Mouse (Mus musculus): ENCODE results near the gene Efna2. TPM values are rescaled to one million over a fixed set of nuclear protein-coding genes. Genes with fewer than 3 reads are reported as not detected.

Efna2 gene
- total RNA-seq, 2 experiments from 2014 or later, result 0.26 to 0.54 TPM

DNA sequence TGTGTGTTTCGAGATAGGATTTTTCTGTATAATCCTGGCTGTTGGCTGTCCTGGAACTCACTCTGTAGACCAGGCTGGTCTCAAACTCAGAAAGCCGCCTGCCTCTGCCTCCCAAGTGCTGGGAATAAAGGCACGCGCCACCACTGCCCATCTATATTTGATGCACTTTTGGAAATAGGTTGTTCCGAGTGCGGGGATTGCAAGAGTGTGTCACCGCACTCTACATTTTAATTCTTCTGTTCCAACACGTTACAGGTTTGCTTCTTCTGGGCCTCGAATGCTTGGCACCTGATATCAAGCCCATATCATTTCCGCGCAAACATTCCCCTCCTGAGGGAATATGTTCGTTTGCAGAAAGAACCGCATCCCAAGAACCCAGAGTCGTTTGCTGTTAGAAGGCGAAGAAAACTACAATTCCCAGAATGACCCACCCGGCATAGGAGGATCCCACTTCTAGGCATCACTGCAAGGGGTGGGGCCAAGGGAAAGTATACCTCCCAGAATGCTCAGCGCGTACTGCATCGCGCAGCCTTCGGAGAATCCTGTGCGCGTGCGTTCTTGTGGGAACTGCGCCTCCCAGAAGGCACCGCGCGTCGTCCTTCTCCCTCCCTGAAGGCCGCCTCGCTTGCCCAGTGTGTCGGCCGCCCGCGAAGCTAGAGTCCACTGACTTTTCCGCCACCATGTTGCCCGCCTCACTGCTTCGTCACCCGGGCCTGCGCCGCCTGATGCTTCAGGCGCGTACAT, 37.3 kb upstream of the Efna2 start:
- DNase-seq, result peak; percentile 94

- DNase-seq, result no peak
These were observed 36.8 kb upstream of the Efna2 start for GRCm38 (mm10) chr10:80142530-80142925.

DNA sequence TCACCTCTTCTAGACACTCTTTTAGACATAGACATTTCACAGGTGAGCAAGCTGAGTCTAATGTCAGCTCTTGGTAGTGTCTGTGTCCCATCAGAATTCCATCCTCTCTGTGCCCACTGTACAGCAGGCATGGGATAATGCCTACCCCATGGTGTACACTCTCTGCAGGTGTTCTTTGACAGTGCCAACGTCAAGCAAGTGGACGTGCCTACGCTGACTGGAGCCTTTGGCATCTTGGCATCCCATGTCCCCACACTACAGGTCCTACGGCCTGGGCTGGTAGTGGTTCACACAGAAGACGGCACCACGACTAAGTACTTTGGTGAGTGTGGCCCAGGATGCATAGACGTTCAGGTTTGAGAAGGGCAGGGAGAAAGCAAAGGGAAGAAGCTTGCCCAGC, 35.6 kb upstream of the Efna2 start:
- no peak for DNase-seq

GRCm38 (mm10) chr10:80144159-80144558, 35.1 kb upstream of the Efna2 start:
- no peak for DNase-seq

GRCm38 (mm10) chr10:80144864-80145838, 34.1 kb upstream of the Efna2 start:
- DNase-seq, result peak; percentile 69

GRCm38 (mm10) chr10:80145896-80146295, 33.4 kb upstream of the Efna2 start:
- peak; percentile 60 for DNase-seq

- peak; percentile 65 for DNase-seq
These were observed 32.7 kb upstream of the Efna2 start for GRCm38 (mm10) chr10:80146568-80147011.

- no peak for DNase-seq
These were observed 32.0 kb upstream of the Efna2 start for GRCm38 (mm10) chr10:80147146-80147718.

DNA sequence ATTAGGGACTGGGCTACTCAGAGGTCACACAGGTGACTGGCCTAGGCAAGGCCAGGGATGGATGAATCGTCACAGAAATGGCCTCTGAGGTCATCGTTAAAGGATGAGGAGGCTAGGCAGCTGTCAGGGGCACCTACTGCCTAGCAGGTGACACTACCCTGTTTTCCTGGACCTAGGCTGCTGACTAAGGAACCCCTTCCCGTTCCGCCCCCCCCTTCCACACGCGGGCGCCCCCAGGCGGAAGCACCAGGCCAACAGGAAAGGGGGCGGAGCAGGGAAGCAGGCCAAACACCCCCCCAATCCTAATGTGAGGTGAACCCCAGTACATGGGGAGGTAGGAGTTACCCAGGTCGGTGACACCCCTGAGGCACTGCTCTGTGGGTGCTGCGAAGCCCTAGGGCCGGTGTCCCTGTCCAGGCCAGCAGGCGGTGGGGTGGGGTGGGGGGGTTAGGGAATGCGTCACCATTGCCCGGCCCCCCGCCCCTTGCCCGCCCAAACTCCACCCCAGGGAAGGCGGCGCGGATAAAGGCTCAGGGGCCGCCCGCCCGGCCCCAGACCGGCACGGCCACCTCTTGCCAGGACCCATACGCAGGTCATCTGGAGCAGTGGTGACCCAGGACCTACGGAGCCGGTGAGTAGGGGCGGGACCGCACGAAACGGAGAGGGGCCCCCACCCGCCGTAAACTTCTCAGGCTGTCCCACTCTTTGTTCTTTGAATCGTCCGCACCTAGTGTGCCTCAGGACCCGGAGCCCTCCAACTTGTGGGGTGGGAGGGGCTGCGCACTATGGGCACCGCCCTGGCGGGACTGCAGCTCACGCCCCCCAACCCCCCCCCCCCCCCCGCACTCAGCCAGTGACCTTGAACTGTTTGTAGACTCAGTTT, 31.3 kb upstream of the Efna2 start, which contains the start of gene Midn:
Gene Midn (plus strand): TSS at position 554 of the 883 bp plus-strand sequence.
- DNase-seq, result peak; percentile 90

DNA sequence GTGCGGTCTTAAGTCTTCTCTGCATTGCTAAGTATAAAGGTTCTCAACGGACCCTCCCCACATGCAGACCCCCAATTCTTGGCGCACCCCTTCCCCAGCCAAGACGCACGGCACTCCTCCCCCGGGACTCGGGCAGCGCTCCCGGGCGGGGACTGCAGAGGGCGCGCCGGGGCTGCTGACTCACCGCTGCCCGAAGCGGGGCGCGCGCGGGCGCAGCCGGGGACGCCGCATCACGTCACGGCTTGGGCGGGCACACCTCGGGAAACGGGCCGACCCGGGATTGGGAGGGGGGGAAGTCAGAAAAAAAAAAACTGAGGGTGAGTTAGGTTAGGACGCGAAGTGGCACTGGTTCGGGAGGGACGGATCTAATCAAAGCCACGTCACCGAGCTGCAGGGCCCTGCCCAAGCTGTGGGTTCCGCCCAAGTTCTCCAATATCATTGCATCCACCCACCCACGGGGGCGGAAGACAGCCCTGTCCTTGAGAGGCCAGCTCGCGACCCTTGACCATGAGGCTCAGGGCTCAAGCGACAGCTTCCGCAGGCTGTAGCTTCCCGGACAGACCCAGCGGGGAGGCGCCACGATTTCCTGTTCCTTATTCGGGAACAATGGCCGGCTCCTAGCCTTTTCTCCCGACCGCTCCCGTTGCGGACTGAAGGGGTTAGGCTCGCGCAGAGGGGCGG, 30.5 kb upstream of the Efna2 start:
- peak; percentile 94 for DNase-seq

GRCm38 (mm10) chr10:80149291-80150225, 29.7 kb upstream of the Efna2 start:
- DNase-seq, result peak; percentile 98

DNA sequence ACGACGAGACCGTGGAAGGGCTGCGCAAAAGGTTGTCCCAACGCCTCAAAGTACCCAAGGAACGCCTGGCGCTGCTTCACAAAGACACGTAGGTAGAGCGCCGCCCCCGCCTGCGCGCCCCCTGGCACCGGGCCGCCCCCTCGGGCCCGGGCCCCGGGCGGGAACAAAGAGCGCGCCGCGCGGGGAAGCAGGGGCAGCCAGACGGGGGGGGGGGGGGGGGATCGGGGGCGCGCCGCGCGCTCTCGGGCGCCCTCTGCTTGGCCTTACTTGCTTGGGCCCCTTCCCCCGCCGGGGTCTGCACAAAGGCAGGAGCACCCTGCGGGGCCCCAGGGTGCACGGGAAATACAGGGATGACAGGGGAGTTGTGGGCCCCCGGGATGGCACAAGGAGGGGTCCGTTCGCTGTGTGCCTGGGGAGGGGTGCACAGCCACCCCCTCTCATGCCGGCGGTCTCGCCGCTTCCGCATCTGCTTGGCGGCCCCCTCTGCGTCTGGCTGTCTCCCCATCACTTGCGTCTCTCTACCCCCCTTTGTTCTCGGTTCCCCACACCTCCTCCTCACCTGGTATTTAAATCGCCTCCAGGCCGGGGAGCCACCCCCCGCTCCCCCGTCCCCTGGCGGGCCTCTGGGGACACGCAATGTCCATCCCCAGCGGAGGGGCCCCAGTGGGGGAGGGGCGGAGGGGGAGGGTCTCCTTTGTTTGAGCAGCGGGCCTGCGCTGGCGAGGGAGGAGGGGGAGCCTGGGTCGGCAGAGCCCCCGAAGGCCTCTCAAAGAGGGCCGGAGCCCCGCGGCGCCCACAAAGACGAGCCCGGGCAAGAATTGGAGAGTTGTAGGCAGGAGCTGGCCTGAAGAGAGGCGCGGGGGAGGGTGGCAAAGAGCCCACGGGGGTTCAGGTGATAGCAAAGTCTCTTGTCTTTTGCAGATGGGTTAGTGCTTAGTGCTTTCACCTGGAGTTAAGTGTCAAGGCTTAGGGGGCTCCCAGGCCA, 28.8 kb upstream of the Efna2 start:
- peak; percentile 53 for DNase-seq

- DNase-seq, result peak; percentile 60
These were observed 27.9 kb upstream of the Efna2 start for GRCm38 (mm10) chr10:80151211-80152034.

DNA sequence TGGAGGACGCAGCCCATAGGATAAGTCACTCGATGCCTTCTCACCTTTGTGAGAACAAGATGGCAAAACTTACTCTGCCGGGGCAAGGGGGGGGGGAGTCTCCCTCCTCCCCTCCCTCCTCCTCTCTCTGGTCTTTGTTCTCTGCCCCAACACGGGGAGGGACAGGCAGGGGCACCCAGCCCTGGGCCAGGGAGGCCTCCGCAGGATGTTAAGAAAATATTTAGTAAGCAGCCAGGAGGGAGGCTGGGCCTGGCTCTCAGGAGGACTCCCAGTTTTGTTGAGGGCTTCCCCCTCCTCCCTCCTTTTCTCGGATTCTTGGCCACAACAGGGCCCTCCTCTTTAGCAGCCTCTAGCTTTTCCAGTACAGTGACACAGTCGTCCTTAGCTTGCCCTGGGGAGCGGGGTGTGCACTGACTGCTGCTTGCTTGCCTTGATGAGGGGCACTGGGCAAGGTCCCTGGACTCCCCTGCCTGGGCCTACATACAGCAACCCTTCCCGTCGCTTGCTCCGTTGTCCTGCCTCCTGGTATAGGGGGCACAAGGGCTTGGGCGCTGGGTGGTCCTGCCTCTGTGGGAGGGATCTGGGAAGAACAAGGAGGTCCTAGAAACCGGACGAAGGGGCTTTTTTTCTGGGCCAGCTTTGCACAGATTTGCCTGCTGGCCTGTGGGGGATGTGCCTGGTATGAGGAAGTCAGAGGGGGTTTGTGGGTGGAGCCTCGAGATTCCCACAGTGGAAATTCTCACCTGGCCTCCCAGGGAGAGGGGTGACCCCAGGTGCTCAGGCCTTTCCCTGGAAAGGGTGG, 27.0 kb upstream of the Efna2 start:
- peak; percentile 53 for DNase-seq

DNA sequence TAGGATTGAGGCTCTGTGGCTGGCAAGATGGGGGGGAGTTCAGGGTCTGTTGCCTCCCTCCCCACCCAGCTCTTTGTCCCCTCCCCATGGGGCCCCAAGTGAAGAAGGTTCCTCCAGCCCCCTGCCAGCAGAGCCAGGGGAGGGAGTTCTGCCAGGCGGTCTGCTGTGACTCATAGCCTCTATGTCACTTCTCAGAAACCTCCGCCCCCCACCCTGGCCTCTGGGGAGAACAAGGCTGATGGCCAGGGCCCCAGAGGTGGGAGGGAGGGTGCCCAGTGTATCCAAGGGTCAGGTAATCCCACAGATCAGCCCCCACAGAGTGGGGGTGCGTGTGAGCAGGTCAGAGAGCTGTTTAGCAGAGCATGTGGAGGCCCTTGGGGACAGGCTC, 26.4 kb upstream of the Efna2 start:
- no peak for DNase-seq

DNA sequence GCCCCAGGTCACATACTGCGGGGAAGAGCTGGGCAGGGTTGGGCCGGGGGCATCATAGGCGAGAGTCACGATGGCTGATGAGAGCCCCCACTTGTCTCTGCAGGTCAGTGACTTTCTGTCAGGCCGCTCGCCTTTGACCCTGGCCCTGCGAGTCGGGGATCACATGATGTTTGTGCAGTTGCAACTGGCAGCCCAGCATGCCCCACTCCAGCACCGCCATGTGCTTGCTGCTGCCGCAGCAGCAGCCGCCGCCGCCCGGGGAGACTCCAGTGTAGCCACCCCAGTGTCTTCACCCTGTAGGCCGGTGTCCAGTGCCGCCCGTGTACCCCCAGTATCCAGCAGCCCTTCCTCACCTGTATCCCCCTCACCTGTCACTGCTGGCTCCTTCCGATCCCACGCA, 25.6 kb upstream of the Efna2 start:
- DNase-seq, result no peak

DNA sequence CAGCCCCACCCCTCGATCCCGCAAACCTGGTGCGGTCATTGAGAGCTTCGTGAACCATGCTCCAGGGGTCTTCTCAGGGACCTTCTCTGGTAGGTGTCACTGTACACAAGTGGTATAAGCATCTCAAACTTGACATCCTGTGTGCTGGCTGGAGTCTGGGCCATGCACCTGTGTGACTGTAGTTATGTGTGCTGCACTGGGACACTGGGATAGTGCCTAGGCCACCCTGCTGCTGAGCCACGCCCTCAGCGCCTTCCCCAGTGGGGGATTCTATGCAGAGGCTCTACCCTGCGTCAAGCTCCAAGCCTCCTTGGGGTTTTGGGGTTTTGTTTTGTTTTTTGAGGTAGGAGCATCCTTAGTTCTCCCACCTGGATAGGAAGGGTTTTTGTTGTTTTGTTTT, 24.9 kb upstream of the Efna2 start:
- DNase-seq, result no peak
